In the genomic region with DNA sequence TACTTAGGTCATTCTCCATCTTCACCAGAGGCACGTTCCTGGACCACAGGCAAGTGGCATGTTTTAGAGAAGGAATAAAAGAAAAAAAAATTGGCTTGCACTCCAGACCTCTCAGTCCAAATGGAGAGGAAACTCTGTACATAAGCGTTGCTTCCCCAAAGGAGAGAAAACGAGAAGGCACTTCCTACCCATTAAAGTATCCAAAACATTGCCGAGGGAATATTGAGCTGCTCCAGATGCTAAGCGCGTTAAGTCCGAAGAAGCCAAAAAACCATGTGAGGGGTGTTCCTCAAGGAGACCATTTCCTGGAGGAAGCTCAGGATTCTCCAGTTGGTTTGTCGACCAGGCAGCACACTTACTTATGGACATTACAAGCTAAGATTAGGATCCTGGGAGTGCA, we compare ENCODE assay signal across 22 mouse cellular contexts.
A peak's percentile ranks its signal among the peaks of the same experiment; 100 is the strongest.
DNase-seq lines count a peak whose midpoint lies in the region; ATAC-seq and TF ChIP-seq lines count a peak whose summit lies in the region.
"Had no signal": no experiment of that assay in that cellular context is flagged by ENCODE, and none has a peak within 500 bp of the region (broad histone marks: within the 10 kb centered on the region; RNA-seq: fewer than 3 reads in every experiment).

No protein-coding gene starts in this region.

- no peaks in the 10 kb centered on the region for H3K4me1 ChIP-seq in heart, embryonic 10.5 days
- H3K4me1 ChIP-seq in kidney, postnatal 0 days (replicated peaks; ENCODE audit: insufficient read depth, low read length): no peaks in the 10 kb centered on the region
- H3K4me1 ChIP-seq in limb, embryonic 13.5 days: peaks cover 7% of the 10 kb centered on the region; the same call in 1 of the 2 replicates
- no peaks in the 10 kb centered on the region for H3K4me1 ChIP-seq in limb, embryonic 10.5 days
- H3K4me1 ChIP-seq: embryonic facial prominence, embryonic 15.5 days; forebrain, embryonic 15.5 days; heart, embryonic 12.5 days had no signal

- H3K27me3 ChIP-seq in heart, embryonic 10.5 days (ENCODE audit: insufficient read depth, poor library complexity, severe bottlenecking): no peaks in the 10 kb centered on the region
- no peaks in the 10 kb centered on the region for H3K27me3 ChIP-seq in kidney, postnatal 0 days (ENCODE audit: insufficient read depth, low read length)
- peaks cover 15% of the 10 kb centered on the region for H3K27me3 ChIP-seq in limb, embryonic 13.5 days
- peaks cover 10% of the 10 kb centered on the region for H3K27me3 ChIP-seq in limb, embryonic 10.5 days (ENCODE audit: low read depth, poor library complexity, severe bottlenecking)
- H3K27me3 ChIP-seq: CH12.LX; embryonic facial prominence, embryonic 15.5 days; forebrain, embryonic 15.5 days; heart, embryonic 12.5 days; Patski had no signal

- 82% methylated on average over 8 of the region's 8 CpGs for WGBS in heart, embryonic 10.5 days
- WGBS in kidney, postnatal 0 days: 62% methylated on average over 8 of the region's 8 CpGs
- 45% methylated on average over 8 of the region's 8 CpGs for WGBS in limb, embryonic 13.5 days
- 89% methylated on average over 8 of the region's 8 CpGs for WGBS in limb, embryonic 10.5 days

- no peaks in the 10 kb centered on the region for H3K36me3 ChIP-seq in heart, embryonic 10.5 days
- H3K36me3 ChIP-seq in kidney, postnatal 0 days (ENCODE audit: insufficient read depth, low read length): no peaks in the 10 kb centered on the region
- H3K36me3 ChIP-seq in limb, embryonic 13.5 days: no peaks in the 10 kb centered on the region
- no peaks in the 10 kb centered on the region for H3K36me3 ChIP-seq in limb, embryonic 10.5 days
- H3K36me3 ChIP-seq: embryonic facial prominence, embryonic 15.5 days; forebrain, embryonic 15.5 days; heart, embryonic 12.5 days; hindbrain, embryonic 10.5 days had no signal

- peak; percentile 74 for DNase-seq in heart, adult 11 months
- DNase-seq in heart, embryonic 10.5 days (ENCODE audit: low spot score): no peak
- DNase-seq in kidney, postnatal 0 days (ENCODE audit: low spot score): peak; percentile 74
- no peak for DNase-seq in kidney, adult 9 months
- DNase-seq in limb, embryonic 10.5 days (ENCODE audit: low spot score): no peak
- no peak for DNase-seq in cerebellum, postnatal 25 days
- DNase-seq: adrenal gland, postnatal 14 days; cerebellum, adult 11-12 months; cerebellum, adult 9-10 months; cerebellum, postnatal 36 days; gastrocnemius, postnatal 10 days; heart, adult 2 months had no signal

- TF ChIP-seq CTCF in kidney, postnatal 0 days (IDR thresholded peaks at IDR 0.05; ENCODE audit: low read depth): no peak

- no peak overlapping the region for H3K9ac ChIP-seq in kidney, postnatal 0 days (ENCODE audit: low read depth, low read length)
- no peak overlapping the region for H3K9ac ChIP-seq in limb, embryonic 13.5 days
- H3K9ac ChIP-seq: embryonic facial prominence, embryonic 15.5 days; forebrain, embryonic 15.5 days; heart, embryonic 12.5 days; hindbrain, embryonic 14.5 days had no signal

- no peak for ATAC-seq in kidney, postnatal 0 days (replicated peaks; ENCODE audit: low FRiP score, low read depth)
- ATAC-seq in limb, embryonic 13.5 days (ENCODE audit: low FRiP score, low read depth): peak; percentile 76
- ATAC-seq: activated CD4-positive, CD25-positive, alpha-beta regulatory T cell, adult 4 months; forebrain, embryonic 15.5 days; Patski had no signal

- H3K4me3 ChIP-seq in heart, embryonic 10.5 days: no peak overlapping the region
- no peak overlapping the region for H3K4me3 ChIP-seq in kidney, postnatal 0 days (replicated peaks; ENCODE audit: low read depth, low read length)
- no peak overlapping the region for H3K4me3 ChIP-seq in limb, embryonic 13.5 days
- H3K4me3 ChIP-seq in limb, embryonic 10.5 days: no peak overlapping the region
- H3K4me3 ChIP-seq: embryonic facial prominence, embryonic 15.5 days; erythroblast, embryonic 14.5 days; forebrain, embryonic 15.5 days; heart, adult 2 months; heart, embryonic 12.5 days; hindbrain, embryonic 10.5 days had no signal

- H3K9me3 ChIP-seq in heart, embryonic 10.5 days: no peaks in the 10 kb centered on the region
- no peaks in the 10 kb centered on the region for H3K9me3 ChIP-seq in kidney, postnatal 0 days (replicated peaks; ENCODE audit: low read length)
- H3K9me3 ChIP-seq in limb, embryonic 13.5 days: no peaks in the 10 kb centered on the region
- H3K9me3 ChIP-seq in limb, embryonic 10.5 days (replicated peaks): no peaks in the 10 kb centered on the region
- H3K9me3 ChIP-seq: embryonic facial prominence, embryonic 15.5 days; forebrain, embryonic 15.5 days; heart, embryonic 12.5 days; hindbrain, embryonic 10.5 days had no signal

- no peak overlapping the region for H3K27ac ChIP-seq in heart, embryonic 10.5 days
- H3K27ac ChIP-seq in kidney, postnatal 0 days: no peak overlapping the region
- no peak overlapping the region for H3K27ac ChIP-seq in limb, embryonic 13.5 days
- no peak overlapping the region for H3K27ac ChIP-seq in limb, embryonic 10.5 days
- H3K27ac ChIP-seq: embryonic facial prominence, embryonic 15.5 days; forebrain, embryonic 15.5 days; heart, adult 2 months; hindbrain, embryonic 10.5 days; hindbrain, embryonic 14.5 days had no signal

- H3K4me2 ChIP-seq in kidney, postnatal 0 days (ENCODE audit: low read length): no peak overlapping the region
- no peak overlapping the region for H3K4me2 ChIP-seq in limb, embryonic 13.5 days (replicated peaks)
- H3K4me2 ChIP-seq: embryonic facial prominence, embryonic 15.5 days; forebrain, embryonic 15.5 days; heart, embryonic 12.5 days; hindbrain, embryonic 14.5 days had no signal

Comparison
In these comparisons a context has a peak if more than half of its experiments do, and no peak if none do; other contexts are left out.
1. DNase-seq: peak in heart, adult 11 months (single experiment) and kidney, postnatal 0 days (single experiment); none in heart, embryonic 10.5 days (single experiment), kidney, adult 9 months (single experiment), limb, embryonic 10.5 days (single experiment) and cerebellum, postnatal 25 days (0 of 2).